Mouse (Mus musculus) CH12.LX (cell line): Measurements from ENCODE around the gene Dnajc13. TPM values are rescaled to one million over a fixed set of nuclear protein-coding genes. Genes with fewer than 3 reads are reported as not detected.

Experiments
- DNase-seq: peaks from one replicate; pipeline ENCODE4 v3.0.0-alpha.2; 2013; ENCODE audit errors: extremely low read depth
- H3K27ac ChIP-seq: 2 replicates; pipeline ENCODE4 v1.5.1; 2012; ENCODE audit warnings: low read depth, mild to moderate bottlenecking, control low read depth, moderate library complexity; ENCODE audit not compliant: insufficient read depth
- H3K27me3 ChIP-seq: replicated peaks from 2 replicates; pipeline ENCODE3; 2012; ENCODE audit warnings: inconsistent platforms
- H3K36me3 ChIP-seq, 2 experiments: replicated peaks in 1 of 2; 2 replicates each; pipeline versions ENCODE3 to v1.6.1; 2012; ENCODE audit warnings: inconsistent platforms in 1 of 2, low read length in 1 of 2, mild to moderate bottlenecking in 1 of 2, mixed read lengths in 1 of 2, moderate library complexity in 1 of 2; ENCODE audit not compliant: control insufficient read depth in 1 of 2, insufficient read depth in 1 of 2
- H3K4me1 ChIP-seq, 2 experiments: 2 replicates each; pipeline ENCODE4 v1.6.1; 2012; ENCODE audit warnings: inconsistent platforms in 1 of 2, moderate library complexity in 1 of 2; ENCODE audit not compliant: insufficient read depth in 2 of 2, control insufficient read depth in 1 of 2
- H3K4me2 ChIP-seq: 2 replicates; pipeline ENCODE4 v1.6.1; 2012; ENCODE audit warnings: low read depth, mild to moderate bottlenecking, control low read depth; ENCODE audit not compliant: poor library complexity, insufficient read depth, severe bottlenecking
- H3K4me3 ChIP-seq, 3 experiments: fragments of 150-350 bp in 1 of 3; sonication (generic) in 1 of 3; replicated peaks in 1 of 3; 2 replicates each; pipeline versions ENCODE3 to v1.5.1; 2011 to 2012; ENCODE audit warnings: low read depth in 2 of 3, low read length in 2 of 3, mild to moderate bottlenecking in 2 of 3, moderate library complexity in 2 of 3, control low read depth in 1 of 3, improper control_type of control experiment in 1 of 3, inconsistent platforms in 1 of 3, mixed read lengths in 1 of 3; ENCODE audit not compliant: poor library complexity in 1 of 3
- H3K79me2 ChIP-seq: replicated peaks from 2 replicates; pipeline ENCODE4 v1.6.1; 2012; ENCODE audit warnings: mild to moderate bottlenecking, moderate library complexity; ENCODE audit not compliant: control insufficient read depth, poor library complexity, insufficient read depth, severe bottlenecking; ENCODE audit errors: extremely low read depth
- H3K9ac ChIP-seq: 2 replicates; pipeline ENCODE4 v1.6.1; 2012; ENCODE audit warnings: low read depth, mild to moderate bottlenecking, control low read depth, moderate library complexity; ENCODE audit not compliant: insufficient read depth
- H3K9me3 ChIP-seq: replicated peaks from 2 replicates; pipeline ENCODE3; 2012; ENCODE audit warnings: low read length, inconsistent platforms, mixed read lengths
- BHLHE40 ChIP-seq: IDR thresholded peaks from 2 replicates; pipeline ENCODE4 v1.6.1; 2011; ENCODE audit warnings: mild to moderate bottlenecking, low read depth, low read length, improper control_type of control experiment
- CHD1 ChIP-seq: IDR thresholded peaks from 2 replicates; pipeline ENCODE4 v1.6.1; 2012; ENCODE audit warnings: low read depth, low read length, improper control_type of control experiment, inconsistent platforms
- CHD2 ChIP-seq: IDR thresholded peaks from 2 replicates; pipeline ENCODE4 v1.6.1; 2011; ENCODE audit warnings: low read length, improper control_type of control experiment
- CTCF ChIP-seq, 2 experiments: IDR thresholded peaks in 1 of 2; conservative IDR thresholded peaks in 1 of 2; 2 replicates each; pipeline ENCODE4 v1.5.1; 2011 to 2012; ENCODE audit warnings: low read depth in 2 of 2, low read length in 2 of 2, improper control_type of control experiment in 1 of 2, inconsistent platforms in 1 of 2, mild to moderate bottlenecking in 1 of 2, moderate library complexity in 1 of 2
- ELF1 ChIP-seq: IDR thresholded peaks from 2 replicates; pipeline ENCODE4 v1.6.1; 2014; ENCODE audit warnings: low read depth, mild to moderate bottlenecking, inconsistent platforms, low read length, improper control_type of control experiment
- EP300 ChIP-seq: IDR thresholded peaks from 2 replicates; pipeline ENCODE4 v1.6.1; 2011; ENCODE audit warnings: low read length, improper control_type of control experiment
- ETS1 ChIP-seq: conservative IDR thresholded peaks from 2 replicates; pipeline ENCODE4 v1.6.1; 2012; ENCODE audit warnings: low read depth, mild to moderate bottlenecking, inconsistent platforms, low read length, improper control_type of control experiment, moderate library complexity
- HCFC1 ChIP-seq: IDR thresholded peaks from 2 replicates; pipeline ENCODE4 v1.6.1; 2012; ENCODE audit warnings: low read depth, mild to moderate bottlenecking, inconsistent platforms, low read length, improper control_type of control experiment
- IRF4 ChIP-seq: IDR thresholded peaks from 2 replicates; pipeline ENCODE4 v1.6.1; 2014; ENCODE audit warnings: low read depth, mild to moderate bottlenecking, inconsistent platforms, low read length, improper control_type of control experiment
- JUN ChIP-seq: IDR thresholded peaks from 2 replicates; pipeline ENCODE4 v1.6.1; 2011; ENCODE audit warnings: low read depth, mild to moderate bottlenecking, low read length, improper control_type of control experiment, moderate library complexity; ENCODE audit not compliant: insufficient read depth
- KAT2A ChIP-seq: IDR thresholded peaks from 2 replicates; pipeline ENCODE4 v1.6.1; 2012; ENCODE audit warnings: low read length, improper control_type of control experiment, inconsistent platforms; ENCODE audit not compliant: insufficient replicate concordance
- MAFK ChIP-seq: IDR thresholded peaks from 2 replicates; pipeline ENCODE4 v1.6.1; 2011; ENCODE audit warnings: low read length, improper control_type of control experiment; ENCODE audit not compliant: insufficient replicate concordance
- MAX ChIP-seq: IDR thresholded peaks from 2 replicates; pipeline ENCODE4 v1.6.1; 2011; ENCODE audit warnings: low read length, improper control_type of control experiment
- MAZ ChIP-seq: IDR thresholded peaks from 2 replicates; pipeline ENCODE4 v1.6.1; 2012; ENCODE audit warnings: low read depth, mild to moderate bottlenecking, inconsistent platforms, low read length, improper control_type of control experiment, moderate library complexity
- MEF2A ChIP-seq: IDR thresholded peaks from 2 replicates; pipeline ENCODE4 v1.6.1; 2014; ENCODE audit warnings: low read depth, mild to moderate bottlenecking, inconsistent platforms, low read length, improper control_type of control experiment, borderline replicate concordance
- MXI1 ChIP-seq: IDR thresholded peaks from 2 replicates; pipeline ENCODE4 v1.6.1; 2011; ENCODE audit warnings: mild to moderate bottlenecking, low read depth, low read length, improper control_type of control experiment
- MYC ChIP-seq: IDR thresholded peaks from 2 replicates; pipeline ENCODE4 v1.6.1; 2011; ENCODE audit warnings: low read depth, mild to moderate bottlenecking, improper control_type of control experiment, low read length
- NELFE ChIP-seq: IDR thresholded peaks from 2 replicates; pipeline ENCODE4 v1.6.1; 2011; ENCODE audit warnings: low read depth, low read length, improper control_type of control experiment
- NRF1 ChIP-seq: IDR thresholded peaks from 2 replicates; pipeline ENCODE4 v1.6.1; 2014; ENCODE audit warnings: low read depth, mild to moderate bottlenecking, inconsistent platforms, low read length, improper control_type of control experiment, moderate library complexity
- POLR2A ChIP-seq: IDR thresholded peaks from 2 replicates; pipeline ENCODE4 v1.6.1; 2011; ENCODE audit warnings: low read depth, mild to moderate bottlenecking, improper control_type of control experiment, low read length
- POLR2AphosphoS2 ChIP-seq: IDR thresholded peaks from 2 replicates; pipeline ENCODE4 v1.6.1; 2011; ENCODE audit warnings: low read depth, low read length, improper control_type of control experiment
- RAD21 ChIP-seq: IDR thresholded peaks from 2 replicates; pipeline ENCODE4 v1.6.1; 2011; ENCODE audit warnings: low read depth, mild to moderate bottlenecking, low read length, improper control_type of control experiment, moderate library complexity
- SIN3A ChIP-seq: IDR thresholded peaks from 2 replicates; pipeline ENCODE4 v1.6.1; 2012; ENCODE audit warnings: low read length, improper control_type of control experiment, inconsistent platforms
- SMC3 ChIP-seq: IDR thresholded peaks from 2 replicates; pipeline ENCODE4 v1.6.1; 2011; ENCODE audit warnings: low read depth, low read length, improper control_type of control experiment
- TBP ChIP-seq: conservative IDR thresholded peaks from 2 replicates; pipeline ENCODE4 v1.6.1; 2011; ENCODE audit warnings: low read depth, low read length, improper control_type of control experiment
- TCF12 ChIP-seq: IDR thresholded peaks from 2 replicates; pipeline ENCODE4 v1.6.1; 2014; ENCODE audit warnings: low read depth, mild to moderate bottlenecking, inconsistent platforms, low read length, improper control_type of control experiment
- UBTF ChIP-seq: IDR thresholded peaks from 2 replicates; pipeline ENCODE4 v1.6.1; 2012; ENCODE audit warnings: low read depth, mild to moderate bottlenecking, inconsistent platforms, low read length, improper control_type of control experiment, moderate library complexity
- USF1 ChIP-seq: IDR thresholded peaks from 2 replicates; pipeline ENCODE4 v1.6.1; 2014; ENCODE audit warnings: low read depth, mild to moderate bottlenecking, inconsistent platforms, low read length, improper control_type of control experiment
- ZC3H11A ChIP-seq: IDR thresholded peaks from 2 replicates; pipeline ENCODE4 v1.6.1; 2012; ENCODE audit warnings: low read depth, mild to moderate bottlenecking, inconsistent platforms, low read length, improper control_type of control experiment
- ZKSCAN1 ChIP-seq: IDR thresholded peaks from 2 replicates; pipeline ENCODE4 v1.6.1; 2012; ENCODE audit warnings: low read depth, inconsistent platforms, low read length, improper control_type of control experiment, borderline replicate concordance
- ZMIZ1 ChIP-seq: IDR thresholded peaks from 2 replicates; pipeline ENCODE4 v1.6.1; 2012; ENCODE audit warnings: low read depth, mild to moderate bottlenecking, inconsistent platforms, low read length, improper control_type of control experiment
- ZNF384 ChIP-seq: IDR thresholded peaks from 2 replicates; pipeline ENCODE4 v1.6.1; 2012; ENCODE audit warnings: low read depth, low read length, improper control_type of control experiment, inconsistent platforms
- dilution Hi-C: fragments of 300-500 bp; cut with MboI; formaldehyde crosslinking; loops from 2 replicates; pipeline ENCODE4 v1.14.3; 2020; ENCODE audit warnings: low sequenced_read_pairs; ENCODE audit not compliant: extremely low pct_unique_long_range_greater_than_20kb, extremely low pct_ligation_motif_present
- in situ Hi-C: fragments of 300-500 bp; cut with MboI; formaldehyde crosslinking; loops from 3 replicates; pipeline ENCODE4 v1.14.3; 2019; ENCODE audit warnings: low sequenced_read_pairs, low pct_ligation_motif_present, low pct_unique_long_range_greater_than_20kb, mixed read lengths
- polyA plus RNA-seq: library from polyadenylated mRNA; unstranded; fragments of >175 nt; gene quantifications from 2 replicates; pipeline ENCODE4 v1.2.1, GENCODE M21; 2012; ENCODE audit warnings: low read depth; ENCODE audit not compliant: insufficient read length
- total RNA-seq, 2 experiments: library from RNA; depleted of rRNA; stranded (reverse); fragments of 300-350 nt in 1 of 2; fragments of >200 nt in 1 of 2; gene quantifications; 2 replicates each; pipeline ENCODE4 v1.2.3; 2012 to 2014

Dnajc13 gene
- total and polyA plus RNA-seq, 3 experiments = 30.1 to 51.9 (median 30.4) TPM

DNA sequence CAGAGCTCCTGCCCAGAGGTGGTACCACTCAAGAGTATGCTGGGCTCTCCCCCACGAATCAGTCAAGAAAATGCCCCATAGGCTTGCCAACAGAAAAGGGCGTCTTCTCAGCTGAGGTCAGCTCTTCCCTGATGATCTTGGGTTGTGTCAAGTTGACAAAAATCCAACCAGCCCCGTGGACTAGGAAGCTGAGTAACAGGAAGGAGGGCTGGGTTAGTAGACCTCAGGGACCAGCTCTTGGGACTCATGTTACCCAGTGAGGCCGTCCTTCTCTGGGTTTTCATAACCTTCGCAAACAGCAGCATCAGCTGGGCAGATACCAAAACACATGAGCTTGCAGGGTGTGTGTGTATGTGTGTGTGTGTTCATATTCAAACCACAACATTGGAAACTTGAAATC, 19.0 kb upstream of the Dnajc13 start:
- DNase-seq = no peak
- H3K9me3 ChIP-seq = no peaks in the 10 kb centered on the region
- in situ Hi-C loops = no loop called here
- no peak overlapping the region for H3K4me2 ChIP-seq
- no peaks in the 10 kb centered on the region for H3K36me3 ChIP-seq
- H3K4me3 ChIP-seq = no peak overlapping the region
- H3K4me1 ChIP-seq = peaks cover 9 to 28% of the 10 kb centered on the region in 2 experiments; a peak in 2 of 4 replicates
- dilution Hi-C loops = no loop called here
- no peaks in the 10 kb centered on the region for H3K79me2 ChIP-seq
- H3K27ac ChIP-seq = no peak overlapping the region
- H3K27me3 ChIP-seq = no peaks in the 10 kb centered on the region
- no peak for TF ChIP-seq POLR2A
- no peak for TF ChIP-seq ZNF384
- TF ChIP-seq ZC3H11A = no peak
- TF ChIP-seq MAX = no peak
- no peak for TF ChIP-seq SMC3
- no peak for TF ChIP-seq CTCF (conservative IDR thresholded peaks at IDR 0.05 in 1 of 2, IDR thresholded peaks at IDR 0.05 in 1 of 2; ENCODE audit: low read depth in 2 of 2, low read length in 2 of 2)
- TF ChIP-seq HCFC1 = no peak
- no peak for TF ChIP-seq ELF1
- no peak for TF ChIP-seq KAT2A
- no peak for TF ChIP-seq RAD21
- TF ChIP-seq CHD1 = no peak
- no peak for TF ChIP-seq TBP
- no peak for TF ChIP-seq CHD2
- TF ChIP-seq IRF4 = no peak
- TF ChIP-seq UBTF = no peak
- no peak for TF ChIP-seq EP300
- TF ChIP-seq MAFK = no peak
- no peak for TF ChIP-seq TCF12
- TF ChIP-seq MAZ = no peak
- TF ChIP-seq ETS1 = no peak
- no peak overlapping the region for H3K9ac ChIP-seq

DNA sequence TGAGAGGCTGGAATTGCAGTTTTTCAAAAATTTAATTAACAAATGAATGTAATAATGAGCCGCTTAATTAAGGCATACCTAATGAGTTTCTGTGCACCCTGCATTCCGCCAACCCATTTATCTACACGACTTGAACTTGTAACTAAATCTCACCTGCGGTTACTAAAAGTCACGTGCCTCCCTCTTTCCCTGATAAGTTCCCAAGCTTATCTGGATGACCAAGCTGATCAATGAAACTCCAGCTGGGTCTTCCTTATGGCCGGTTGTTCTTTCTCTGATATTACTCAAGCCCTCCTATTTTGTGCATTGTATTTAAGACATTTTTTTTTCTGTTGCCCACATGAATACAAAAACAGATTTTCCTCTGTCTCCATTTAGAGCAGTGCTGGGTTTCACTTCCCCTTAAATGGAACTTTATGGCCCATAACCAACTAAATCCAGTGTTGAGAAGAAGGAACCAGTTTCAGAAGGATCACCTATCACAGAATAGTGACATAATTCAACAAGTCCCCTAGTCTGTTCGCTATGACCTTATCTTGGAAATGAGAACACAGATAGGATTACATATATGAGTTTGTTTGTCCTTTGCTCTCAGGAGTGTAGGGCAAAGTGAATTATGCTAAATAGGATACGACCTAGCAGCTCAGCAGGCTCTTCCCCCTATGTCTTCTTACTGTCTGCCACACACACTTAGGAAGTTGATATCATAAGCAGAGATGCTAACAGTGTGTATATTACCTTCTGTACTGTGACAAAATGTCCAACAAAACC, 18.2 kb upstream of the Dnajc13 start:
- Histone ChIP-seq H3K9me3 (no peaks in the 10 kb centered on the region), H3K27me3 (no peaks in the 10 kb centered on the region), H3K36me3 (no peaks in the 10 kb centered on the region), H3K4me3 (no peak overlapping the region), H3K9ac (no peak overlapping the region), H3K79me2 (no peaks in the 10 kb centered on the region), H3K27ac (no peak overlapping the region), H3K4me1 (peaks cover 9 to 25% of the 10 kb centered on the region in 2 experiments; a peak in 2 of 4 replicates), H3K4me2 (peak overlapping the region; percentile 47; the same call in 1 of the 2 replicates)
- DNase-seq = peak; percentile 69
- in situ Hi-C loops (no loop called here), dilution Hi-C loops (no loop called here)
- TF ChIP-seq TBP = no peak
- no peak for TF ChIP-seq NRF1
- no peak for TF ChIP-seq POLR2AphosphoS2
- no peak for TF ChIP-seq RAD21
- TF ChIP-seq NELFE = no peak
- TF ChIP-seq JUN = no peak
- no peak for TF ChIP-seq ELF1
- no peak for TF ChIP-seq POLR2A
- TF ChIP-seq KAT2A = no peak
- TF ChIP-seq ZMIZ1 = no peak
- TF ChIP-seq MYC = no peak
- TF ChIP-seq ZKSCAN1 = no peak
- TF ChIP-seq MXI1 = no peak
- TF ChIP-seq USF1 = peak; percentile 14; the same call in 1 of the 2 replicates
- no peak for TF ChIP-seq MAX
- peak; percentile 90 for TF ChIP-seq BHLHE40
- no peak for TF ChIP-seq SIN3A
- peak; percentile 74 for TF ChIP-seq EP300
- no peak for TF ChIP-seq CHD1
- TF ChIP-seq MEF2A = 0 out of 2 replicates have a peak, but pooled peaks have one; percentile 22
- TF ChIP-seq SMC3 = no peak
